Mouse (Mus musculus): ENCODE data around the gene Rpf1. TPM values are rescaled to one million over a fixed set of nuclear protein-coding genes. Genes with fewer than 3 reads are reported as not detected.

The Rpf1 gene
- polyA plus RNA-seq (2016; fragmentation: Nextera tagmentation; extraction: Ambion mirVana): 68.2 and 70.5 TPM in 2 replicates

DNA sequence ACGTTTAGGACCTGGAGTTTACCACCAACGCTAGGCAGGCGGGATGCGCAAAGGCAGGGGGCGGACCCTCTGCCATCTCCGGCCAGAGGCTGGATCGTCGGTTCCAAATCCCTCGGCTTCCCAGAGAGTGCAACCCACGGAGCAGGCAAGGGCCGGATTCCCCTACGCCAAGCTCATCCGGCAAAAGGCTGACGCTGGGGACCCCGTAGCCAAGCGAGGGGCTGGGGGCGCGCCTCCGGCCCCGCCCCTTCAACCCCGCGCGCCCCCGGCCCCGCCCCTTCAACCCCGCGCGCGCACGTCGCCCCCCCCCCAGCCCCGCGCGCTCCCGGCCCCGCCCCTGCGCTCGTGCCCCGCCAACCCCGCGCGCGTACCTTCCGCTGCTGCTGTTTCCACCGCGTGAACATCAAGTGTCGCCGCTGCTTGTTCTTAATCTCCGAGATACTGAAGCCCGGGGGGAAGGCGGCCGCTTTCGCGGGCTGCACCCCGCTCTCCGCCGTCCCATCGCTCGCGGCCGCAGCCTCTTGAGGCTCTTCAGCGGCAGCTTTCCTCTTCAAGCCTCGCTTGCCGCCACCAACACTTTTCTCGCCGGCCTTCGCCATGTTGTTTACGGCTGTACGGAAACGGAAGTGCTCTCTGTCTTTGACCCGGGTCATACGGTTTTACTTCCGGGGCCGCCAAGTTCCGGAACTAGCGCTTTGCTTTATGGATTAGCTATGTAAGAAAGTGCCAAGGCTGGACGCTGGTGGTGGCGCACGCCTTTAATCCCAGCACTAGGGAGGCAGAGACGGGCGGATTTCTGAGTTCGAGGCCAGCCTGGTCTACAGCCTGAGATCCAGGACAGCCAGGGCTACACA, at the start of gene Rpf1:
Rpf1 (minus strand) TSS at position 632 of the 854 bp plus-strand sequence.
- peak; percentile 92 for DNase-seq (ENCODE audit: extremely low spot score, low spot score)
- H3K27me3 ChIP-seq (ENCODE audit: poor library complexity, severe bottlenecking): no peaks in the 10 kb centered on the region
- under 1% methylated on average over 64 of the region's 82 CpGs for WGBS

DNA sequence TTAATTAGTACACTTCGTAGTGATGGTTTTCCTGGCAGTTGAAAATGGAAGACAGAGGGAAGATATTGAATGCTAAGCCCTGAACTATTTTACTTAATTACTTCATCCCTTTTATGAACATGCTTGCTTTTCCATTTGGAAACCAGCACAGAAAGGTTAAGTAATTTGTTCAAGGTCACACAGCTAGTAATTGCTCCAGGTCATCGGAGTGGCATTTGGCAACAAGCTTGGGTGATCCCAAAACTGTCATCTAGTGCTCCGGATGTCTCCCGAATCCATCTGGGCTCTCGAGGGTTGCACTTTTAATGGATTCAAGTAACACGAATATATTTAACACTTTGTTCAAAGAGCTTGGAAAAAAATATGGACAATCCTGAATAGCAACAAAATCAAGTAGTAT, 49.7 kb upstream of the Rpf1 start:
- Histone ChIP-seq H3K4me1 (no peaks in the 10 kb centered on the region), H3K27me3 (ENCODE audit: poor library complexity, severe bottlenecking) (no peaks in the 10 kb centered on the region), H3K36me3 (replicated peaks) (no peaks in the 10 kb centered on the region), H3K4me3 (no peak overlapping the region), H3K27ac (no peak overlapping the region), H3K9me3 (no peaks in the 10 kb centered on the region)
- WGBS: 88% methylated on average over 6 of the region's 6 CpGs
- no peak for DNase-seq (ENCODE audit: extremely low spot score, low spot score)

More for the DNA sequence above, at the start of gene Rpf1:
- Histone ChIP-seq H3K36me3 (replicated peaks) (peaks cover 32% of the 10 kb centered on the region), H3K27ac (peak within 1 kb of the TSS; percentile 98), H3K4me3 (peak within 1 kb of the TSS; percentile 78), H3K9me3 (no peaks in the 10 kb centered on the region), H3K4me1 (peaks cover 14% of the 10 kb centered on the region)

DNA sequence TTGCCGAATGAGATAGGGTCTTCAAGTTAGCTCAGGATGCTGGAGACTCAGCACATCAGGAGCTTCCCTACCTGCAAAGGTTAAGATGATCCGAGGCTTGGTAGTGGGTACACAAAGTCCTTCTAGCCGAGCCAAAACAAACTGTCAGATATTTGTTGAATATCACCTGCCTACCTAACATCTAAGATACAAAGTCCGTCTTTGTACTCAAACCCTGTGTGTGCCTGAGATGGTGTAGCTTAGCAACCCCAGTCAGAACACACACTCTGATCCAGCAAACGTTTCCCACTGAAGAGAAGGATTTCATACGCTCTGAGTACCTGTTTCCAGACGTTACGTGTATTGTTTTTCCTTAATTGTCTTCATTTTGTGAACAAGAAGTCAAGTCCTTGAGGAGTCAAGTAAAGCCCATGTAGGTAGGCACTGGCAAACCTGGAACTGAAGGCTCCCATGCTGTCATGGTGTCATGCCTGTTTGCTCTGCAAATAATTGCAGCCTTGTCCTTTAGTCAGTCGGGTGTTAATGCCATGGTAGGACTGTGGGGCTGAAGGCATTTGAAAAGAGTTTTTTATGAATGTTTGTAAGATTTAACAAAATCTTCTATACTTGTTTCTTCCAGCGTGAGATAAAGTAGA, 49.0 kb upstream of the Rpf1 start, which contains the start of gene Uox:
Uox (plus strand) TSS at position 279 of the 635 bp plus-strand sequence.
- H3K27ac ChIP-seq: no peak within 1 kb of the TSS
- no peak for DNase-seq (ENCODE audit: extremely low spot score, low spot score)

DNA sequence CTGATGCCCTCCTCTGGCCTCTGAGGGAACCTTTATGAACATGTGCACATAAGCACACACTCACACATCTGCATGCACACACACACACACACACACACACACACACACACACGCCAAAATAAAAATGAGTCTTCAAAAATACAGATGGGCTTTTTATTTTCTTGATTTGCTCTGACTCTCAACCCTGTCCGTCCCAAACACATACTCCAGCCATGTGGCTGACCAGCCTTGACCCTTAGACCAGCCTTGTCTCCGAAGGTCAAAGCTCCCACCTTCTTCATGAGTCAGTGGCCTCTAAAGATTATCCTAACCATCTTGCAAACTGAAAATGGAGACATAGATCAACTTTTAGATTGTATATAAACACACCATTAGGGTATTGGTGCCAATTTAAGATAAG, 48.4 kb upstream of the Rpf1 start:
- no peaks in the 10 kb centered on the region for H3K9me3 ChIP-seq
- H3K27me3 ChIP-seq (ENCODE audit: poor library complexity, severe bottlenecking): no peaks in the 10 kb centered on the region
- DNase-seq (ENCODE audit: extremely low spot score, low spot score): no peak
- H3K27ac ChIP-seq: no peak overlapping the region
- no peaks in the 10 kb centered on the region for H3K36me3 ChIP-seq (replicated peaks)
- H3K4me3 ChIP-seq: no peak overlapping the region
- WGBS: 90% methylated on average over 3 of the region's 3 CpGs
- H3K4me1 ChIP-seq: peaks cover 3% of the 10 kb centered on the region

More for the DNA sequence above, 49.0 kb upstream of the Rpf1 start, which contains the start of gene Uox:
- no peaks in the 10 kb centered on the region for H3K27me3 ChIP-seq (ENCODE audit: poor library complexity, severe bottlenecking)
- no peak within 1 kb of the TSS for H3K4me3 ChIP-seq
- H3K36me3 ChIP-seq (replicated peaks): no peaks in the 10 kb centered on the region
- no peaks in the 10 kb centered on the region for H3K4me1 ChIP-seq
- no peaks in the 10 kb centered on the region for H3K9me3 ChIP-seq
- WGBS: 88% methylated on average over 10 of the region's 10 CpGs

DNA sequence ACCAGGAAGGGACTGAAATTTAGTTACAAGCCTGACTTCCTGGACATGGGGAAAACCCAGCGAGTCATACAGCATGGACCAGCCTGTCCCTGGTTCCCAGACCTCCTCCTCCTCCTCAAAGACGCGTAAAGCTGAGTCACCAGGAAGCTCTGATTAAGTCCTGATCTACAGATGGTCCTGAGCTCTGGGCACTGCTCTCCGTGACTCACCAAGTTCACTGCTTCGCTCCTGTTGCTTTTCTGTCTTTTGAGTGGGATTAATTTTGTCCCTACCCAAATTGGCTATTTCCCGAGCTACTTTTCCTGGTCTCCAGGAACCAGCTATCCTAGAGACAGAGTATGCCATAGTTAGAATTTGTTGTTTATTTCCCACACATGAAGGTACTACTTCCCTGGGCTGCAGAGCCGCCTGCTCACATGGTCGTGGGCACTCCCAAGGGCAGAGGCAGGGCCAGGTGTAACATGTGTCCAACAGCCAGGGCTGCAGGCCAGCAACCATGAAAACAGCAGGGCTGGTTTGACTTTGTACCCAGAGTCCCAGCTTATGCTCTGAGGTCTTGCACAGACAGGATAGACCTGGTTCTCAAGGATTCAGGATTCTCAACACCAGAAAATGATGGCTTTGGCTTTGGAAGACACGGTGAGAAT, 46.8 kb upstream of the Rpf1 start:
- no peaks in the 10 kb centered on the region for H3K9me3 ChIP-seq
- no peak overlapping the region for H3K27ac ChIP-seq
- H3K4me3 ChIP-seq: no peak overlapping the region
- 85% methylated on average over 9 of the region's 9 CpGs for WGBS
- H3K27me3 ChIP-seq (ENCODE audit: poor library complexity, severe bottlenecking): no peaks in the 10 kb centered on the region
- no peak for DNase-seq (ENCODE audit: extremely low spot score, low spot score)
- H3K4me1 ChIP-seq: peaks cover 7% of the 10 kb centered on the region
- H3K36me3 ChIP-seq (replicated peaks): no peaks in the 10 kb centered on the region

DNA sequence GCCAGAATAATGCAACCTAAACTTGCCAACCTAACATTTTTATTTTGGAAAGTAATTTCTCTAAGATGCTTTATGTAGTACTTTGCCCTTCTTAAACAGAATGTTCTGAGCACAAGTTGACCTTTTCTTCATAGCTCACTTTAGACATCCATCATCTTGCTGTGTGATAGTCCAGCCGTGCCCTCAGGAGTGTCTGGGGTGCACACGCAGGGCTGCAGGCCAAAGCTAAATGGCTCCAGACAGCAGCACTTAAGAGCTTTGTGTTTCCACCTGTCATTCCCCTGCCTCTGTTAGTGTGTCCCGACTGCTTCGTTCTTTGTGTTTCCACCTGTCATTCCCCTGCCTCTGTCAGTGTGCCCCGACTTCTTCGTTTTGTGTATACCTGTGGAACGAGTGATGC, 46.1 kb upstream of the Rpf1 start:
- WGBS: 83% methylated on average over 7 of the region's 7 CpGs
- no peak for DNase-seq (ENCODE audit: extremely low spot score, low spot score)
- H3K27ac ChIP-seq: no peak overlapping the region
- H3K36me3 ChIP-seq (replicated peaks): no peaks in the 10 kb centered on the region
- no peak overlapping the region for H3K4me3 ChIP-seq
- no peaks in the 10 kb centered on the region for H3K27me3 ChIP-seq (ENCODE audit: poor library complexity, severe bottlenecking)
- peaks cover 7% of the 10 kb centered on the region for H3K4me1 ChIP-seq
- H3K9me3 ChIP-seq: no peaks in the 10 kb centered on the region

DNA sequence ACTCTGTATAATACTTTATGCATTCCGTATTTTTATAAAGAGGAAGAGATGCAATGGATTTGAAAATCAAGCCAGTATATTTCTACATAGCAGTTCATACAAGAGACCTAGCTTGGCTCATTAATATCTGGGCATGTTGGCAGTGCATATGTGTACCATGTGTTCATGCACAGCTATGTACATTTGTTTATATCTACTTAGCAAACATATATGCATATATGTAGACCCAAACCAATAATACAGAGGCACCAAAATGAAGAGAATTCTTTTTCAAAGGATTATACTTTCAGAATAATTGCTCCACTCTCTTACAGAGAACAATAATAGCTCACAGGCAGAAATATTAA, 43.8 kb upstream of the Rpf1 start:
- no peaks in the 10 kb centered on the region for H3K27me3 ChIP-seq (ENCODE audit: poor library complexity, severe bottlenecking)
- no peak overlapping the region for H3K27ac ChIP-seq
- H3K9me3 ChIP-seq: no peaks in the 10 kb centered on the region
- H3K4me3 ChIP-seq: no peak overlapping the region
- H3K4me1 ChIP-seq: peaks cover 7% of the 10 kb centered on the region
- no peaks in the 10 kb centered on the region for H3K36me3 ChIP-seq (replicated peaks)
- 95% methylated on average over 1 of the region's 1 CpGs for WGBS
- no peak for DNase-seq (ENCODE audit: extremely low spot score, low spot score)

DNA sequence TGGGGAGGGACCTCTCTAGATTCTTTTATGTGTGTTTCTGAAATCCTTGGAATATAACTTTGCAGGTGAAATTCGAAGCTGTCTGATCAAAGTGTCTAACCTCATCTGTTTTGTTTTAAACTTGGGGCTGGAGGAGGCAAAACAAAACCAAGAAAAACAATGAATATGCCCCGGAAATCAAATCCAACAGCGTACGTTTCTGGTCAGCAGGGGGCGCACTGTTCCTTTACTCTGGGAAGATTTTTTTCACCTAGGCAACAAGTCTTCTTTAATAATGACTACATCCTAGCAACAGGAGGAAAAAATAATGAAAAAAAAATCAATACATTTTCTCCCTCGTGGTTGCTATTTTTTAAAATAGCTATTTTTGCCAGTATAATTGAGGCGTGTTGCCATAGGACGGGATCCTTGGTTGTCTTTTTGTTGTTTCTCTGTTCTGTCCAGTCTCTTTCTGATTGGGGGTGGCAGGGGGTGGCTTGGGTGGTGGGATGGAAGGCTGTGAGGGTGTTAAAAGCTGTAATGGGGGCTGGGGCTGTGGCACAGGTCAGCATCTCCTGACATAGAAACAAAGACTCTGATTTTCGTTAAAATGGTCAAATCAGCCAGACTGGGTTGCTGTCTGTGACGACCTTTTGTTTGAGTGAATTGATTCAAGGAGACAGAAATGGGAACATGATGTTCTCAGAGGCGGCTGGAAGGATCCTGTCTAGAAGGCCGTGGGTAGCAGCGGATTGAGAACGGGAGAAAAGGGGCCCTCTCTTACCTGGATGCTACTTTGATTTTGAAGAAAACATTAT, 43.2 kb upstream of the Rpf1 start:
- peak; percentile 71 for DNase-seq (ENCODE audit: extremely low spot score, low spot score)
- no peaks in the 10 kb centered on the region for H3K36me3 ChIP-seq (replicated peaks)
- 34% methylated on average over 14 of the region's 14 CpGs for WGBS
- no peaks in the 10 kb centered on the region for H3K9me3 ChIP-seq
- no peak overlapping the region; the same call in 1 of the 2 replicates for H3K27ac ChIP-seq
- no peak overlapping the region for H3K4me3 ChIP-seq
- H3K4me1 ChIP-seq: peaks cover 7% of the 10 kb centered on the region
- no peaks in the 10 kb centered on the region for H3K27me3 ChIP-seq (ENCODE audit: poor library complexity, severe bottlenecking)

DNA sequence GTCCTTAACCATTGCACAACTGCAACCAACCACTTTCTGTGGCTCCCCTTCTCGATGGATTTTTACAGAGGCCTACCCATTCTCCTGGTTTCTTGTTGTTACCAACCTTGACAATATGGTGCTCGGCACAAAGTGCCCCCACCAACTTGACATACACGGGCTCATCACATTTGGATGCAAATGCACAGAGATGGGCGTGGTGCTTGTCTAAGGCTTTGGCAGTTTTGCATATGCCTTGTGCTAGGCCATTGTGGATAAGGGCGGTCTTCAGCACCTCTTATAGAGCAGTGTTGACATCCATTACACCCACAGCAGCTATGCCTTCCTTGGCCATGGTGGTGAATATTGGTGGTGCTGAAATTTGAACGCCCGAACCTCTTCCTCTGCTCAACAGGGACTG, 41.7 kb upstream of the Rpf1 start:
- no peaks in the 10 kb centered on the region for H3K9me3 ChIP-seq
- DNase-seq (ENCODE audit: extremely low spot score, low spot score): no peak
- H3K27ac ChIP-seq: no peak overlapping the region
- peaks cover 7% of the 10 kb centered on the region for H3K4me1 ChIP-seq
- no peak overlapping the region for H3K4me3 ChIP-seq
- H3K27me3 ChIP-seq (ENCODE audit: poor library complexity, severe bottlenecking): no peaks in the 10 kb centered on the region
- no peaks in the 10 kb centered on the region for H3K36me3 ChIP-seq (replicated peaks)
- 88% methylated on average over 7 of the region's 7 CpGs for WGBS

DNA sequence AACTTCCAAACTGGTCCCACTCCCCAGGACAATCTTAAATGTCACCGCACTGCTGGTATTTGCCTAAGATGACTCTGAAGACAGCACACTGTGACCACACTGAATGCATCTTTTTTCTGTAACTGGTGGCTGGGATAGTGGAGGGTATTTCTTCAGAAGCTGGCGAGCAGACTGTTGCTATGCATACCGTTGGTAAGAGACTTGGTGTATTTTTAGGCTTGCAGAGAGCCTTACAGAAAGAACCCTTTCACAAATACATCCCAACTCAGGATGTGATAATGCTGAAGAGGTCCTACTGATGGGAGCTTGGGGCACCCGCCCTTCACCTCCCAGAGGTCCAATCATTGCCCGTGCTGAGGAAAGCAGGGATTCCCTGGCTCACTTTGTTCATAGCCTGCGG, 36.3 kb upstream of the Rpf1 start:
- no peaks in the 10 kb centered on the region for H3K9me3 ChIP-seq
- H3K27ac ChIP-seq: no peak overlapping the region
- H3K4me1 ChIP-seq: no peaks in the 10 kb centered on the region
- H3K36me3 ChIP-seq (replicated peaks): no peaks in the 10 kb centered on the region
- H3K27me3 ChIP-seq (ENCODE audit: poor library complexity, severe bottlenecking): no peaks in the 10 kb centered on the region
- H3K4me3 ChIP-seq: no peak overlapping the region
- WGBS: 81% methylated on average over 6 of the region's 6 CpGs
- DNase-seq (ENCODE audit: extremely low spot score, low spot score): no peak

DNA sequence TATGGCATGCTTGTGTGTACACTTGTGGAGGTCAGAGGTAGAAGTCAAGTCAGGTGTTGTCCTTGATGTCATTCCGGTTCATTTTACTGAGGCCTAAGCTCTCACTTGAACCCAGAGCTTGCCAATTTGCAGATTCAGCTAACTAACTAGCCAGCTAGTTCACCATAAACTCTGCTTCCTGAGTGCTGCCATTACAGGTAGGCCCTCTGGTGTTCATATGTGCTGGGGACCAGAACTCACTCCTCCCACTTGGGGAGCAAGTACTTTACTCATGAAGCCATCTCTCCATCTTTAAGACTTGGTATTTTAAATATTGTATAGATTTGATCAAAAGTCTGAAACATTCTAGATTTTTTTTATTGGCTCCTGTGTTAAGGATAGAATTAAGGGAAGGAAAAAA, 35.3 kb upstream of the Rpf1 start:
- Histone ChIP-seq H3K27ac (no peak overlapping the region), H3K9me3 (no peaks in the 10 kb centered on the region), H3K4me3 (no peak overlapping the region), H3K4me1 (no peaks in the 10 kb centered on the region), H3K36me3 (replicated peaks) (no peaks in the 10 kb centered on the region), H3K27me3 (ENCODE audit: poor library complexity, severe bottlenecking) (no peaks in the 10 kb centered on the region)
- WGBS: 68% methylated on average over 1 of the region's 1 CpGs
- DNase-seq (ENCODE audit: extremely low spot score, low spot score): no peak

DNA sequence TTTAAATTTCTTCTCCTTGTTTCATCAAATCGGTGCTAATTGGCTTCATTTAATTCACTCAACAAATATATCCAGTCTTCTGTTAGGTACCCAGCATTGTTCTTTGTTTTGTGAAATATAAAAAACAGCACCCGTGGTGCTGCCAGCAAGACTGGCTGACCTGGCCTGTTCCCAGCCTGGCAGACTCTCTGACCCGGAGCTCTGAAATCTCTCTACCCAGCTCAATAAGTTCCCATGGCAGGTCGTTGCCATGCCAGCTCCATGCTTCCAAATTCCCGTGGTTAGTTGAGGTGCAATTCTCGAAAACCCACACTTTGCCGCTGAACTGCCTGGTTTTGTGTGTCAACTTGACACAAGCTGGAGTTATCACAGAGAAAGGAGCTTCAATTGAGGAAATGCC, 33.6 kb upstream of the Rpf1 start:
- no peak for DNase-seq (ENCODE audit: extremely low spot score, low spot score)
- Histone ChIP-seq H3K27me3 (ENCODE audit: poor library complexity, severe bottlenecking) (no peaks in the 10 kb centered on the region), H3K27ac (no peak overlapping the region), H3K36me3 (replicated peaks) (no peaks in the 10 kb centered on the region), H3K4me3 (no peak overlapping the region), H3K9me3 (no peaks in the 10 kb centered on the region), H3K4me1 (no peaks in the 10 kb centered on the region)
- 86% methylated on average over 7 of the region's 7 CpGs for WGBS

Data from forebrain, embryonic 10.5 days (tissue).